Mouse (Mus musculus) olfactory bulb, adult 2 months (tissue): Measurements from ENCODE around the gene Scin.

Experiments used
- CTCF ChIP-seq: fragments of 200-500 bp; IDR thresholded peaks from 2 replicates; pipeline ENCODE4 v1.5.1; 2012; ENCODE audit warnings: low read depth, mild to moderate bottlenecking, low read length, moderate library complexity; ENCODE audit not compliant: insufficient read depth
- POLR2A ChIP-seq: fragments of 200-500 bp; IDR thresholded peaks from 2 replicates; pipeline ENCODE4 v1.6.1; 2012; ENCODE audit warnings: mild to moderate bottlenecking, low read depth, low read length, moderate library complexity; ENCODE audit not compliant: insufficient read depth

DNA sequence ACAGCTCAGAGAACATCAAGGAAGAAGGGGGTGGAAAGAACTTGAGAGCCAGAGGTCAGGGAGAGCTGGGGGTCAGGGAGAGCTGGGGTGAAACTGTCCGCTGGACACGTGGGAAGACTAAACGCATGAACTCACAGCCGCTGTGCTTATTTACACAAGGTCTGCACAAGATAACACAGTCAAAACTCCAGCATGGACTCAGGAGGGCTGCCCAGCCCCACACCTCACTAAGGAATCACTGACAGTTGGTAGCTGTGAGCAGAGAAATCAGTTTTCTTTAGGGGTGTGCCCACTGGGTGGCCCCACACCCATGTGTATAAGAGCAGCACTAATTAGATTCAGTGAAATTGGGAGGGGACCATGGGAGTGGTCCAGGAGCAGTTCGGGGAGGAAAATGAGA lies 27.2 kb downstream of the Scin start:
- TF ChIP-seq CTCF: no peak
- no peak for TF ChIP-seq POLR2A
